Mouse (Mus musculus) neutrophil, adult 5-6 weeks (primary cell): ENCODE data around the gene Hoxd13. TPM values are rescaled to one million over a fixed set of nuclear protein-coding genes. Genes with fewer than 3 reads are reported as not detected.

Experiments used
- ATAC-seq: fragments of 151-379, 151-347 bp; 2 replicates; pipeline ENCODE4 v1.8.0; 2017; ENCODE audit warnings: mild to moderate bottlenecking, moderate TSS enrichment; ENCODE audit not compliant: insufficient number of reproducible peaks, poor library complexity, low FRiP score, severe bottlenecking; ENCODE audit errors: extremely low read depth
- total RNA-seq: library from RNA; stranded (forward); fragments of 200-1000 nt; gene quantifications from 2 replicates; pipeline ENCODE4 v1.2.3, GENCODE M21; 2017

The Hoxd13 gene
- total RNA-seq, 1 experiment from 2014 or later, result not detected

DNA sequence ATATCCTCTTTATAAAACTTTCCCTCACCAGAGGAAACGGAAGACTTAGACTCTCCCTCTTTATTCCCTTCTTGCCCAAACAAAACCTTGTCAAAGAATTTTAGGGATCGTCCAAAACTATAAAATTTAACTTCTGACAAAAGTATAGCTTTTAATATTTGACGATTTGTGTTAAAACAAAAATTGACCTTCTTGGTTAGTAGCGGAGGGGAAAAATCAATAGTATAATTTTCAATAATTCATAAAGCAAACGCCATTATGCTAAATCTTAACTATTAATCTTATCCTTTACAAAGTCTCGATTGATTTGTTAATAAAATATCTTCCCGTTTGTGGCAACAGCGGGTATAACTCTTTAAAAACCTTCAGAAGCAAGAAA is 22.2 kb downstream of the Hoxd13 start:
- no peak for ATAC-seq

DNA sequence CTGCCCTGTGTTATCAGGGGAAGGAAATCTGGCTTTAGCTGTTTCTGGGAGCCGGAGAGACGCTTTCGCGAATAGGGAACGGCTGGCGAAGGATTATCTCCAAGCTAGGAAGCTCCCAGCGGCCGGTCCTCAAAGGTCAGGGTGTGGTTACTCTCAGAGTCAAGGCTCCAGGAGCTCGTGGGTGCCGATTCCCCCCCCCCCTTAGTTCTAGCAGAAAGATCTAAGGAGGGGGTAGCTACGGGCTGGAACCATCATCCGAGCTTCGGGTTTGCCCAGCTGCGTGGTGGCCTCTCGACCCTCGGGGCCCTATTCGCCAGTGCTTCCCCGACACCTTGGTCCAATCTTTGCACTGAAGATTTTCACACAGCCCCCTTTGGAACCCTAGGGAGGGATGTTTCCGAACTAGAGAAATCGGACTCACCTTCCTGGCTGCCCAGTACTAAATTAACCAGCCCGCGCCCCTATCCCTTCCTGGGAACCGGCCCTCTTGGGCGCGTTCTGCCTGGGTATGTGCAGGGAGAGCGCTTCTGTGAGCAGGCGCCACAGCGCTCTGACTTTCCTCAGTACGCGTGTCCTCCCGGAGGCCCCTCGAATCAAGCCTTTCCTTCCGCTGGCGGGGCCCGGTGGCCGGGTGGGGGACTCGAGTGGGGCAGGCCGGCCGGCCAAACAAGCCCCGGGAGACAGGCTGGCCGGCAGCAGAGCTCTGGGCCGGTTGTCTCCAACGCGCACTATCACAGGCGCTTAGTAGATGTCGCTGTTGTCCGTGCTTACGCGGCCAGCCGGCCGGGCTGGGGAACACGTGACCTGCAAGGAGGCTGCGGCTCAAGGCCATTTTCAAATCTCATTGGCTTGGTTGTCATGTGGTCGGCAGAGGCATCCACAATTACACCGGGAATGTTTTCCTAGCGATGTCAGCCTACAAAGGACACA is 23.2 kb downstream of the Hoxd13 start, which contains the start of gene Hoxd10:
TSS of gene Hoxd10 (plus strand) at position 903 of the 930 bp plus-strand sequence.
- no peak for ATAC-seq

DNA sequence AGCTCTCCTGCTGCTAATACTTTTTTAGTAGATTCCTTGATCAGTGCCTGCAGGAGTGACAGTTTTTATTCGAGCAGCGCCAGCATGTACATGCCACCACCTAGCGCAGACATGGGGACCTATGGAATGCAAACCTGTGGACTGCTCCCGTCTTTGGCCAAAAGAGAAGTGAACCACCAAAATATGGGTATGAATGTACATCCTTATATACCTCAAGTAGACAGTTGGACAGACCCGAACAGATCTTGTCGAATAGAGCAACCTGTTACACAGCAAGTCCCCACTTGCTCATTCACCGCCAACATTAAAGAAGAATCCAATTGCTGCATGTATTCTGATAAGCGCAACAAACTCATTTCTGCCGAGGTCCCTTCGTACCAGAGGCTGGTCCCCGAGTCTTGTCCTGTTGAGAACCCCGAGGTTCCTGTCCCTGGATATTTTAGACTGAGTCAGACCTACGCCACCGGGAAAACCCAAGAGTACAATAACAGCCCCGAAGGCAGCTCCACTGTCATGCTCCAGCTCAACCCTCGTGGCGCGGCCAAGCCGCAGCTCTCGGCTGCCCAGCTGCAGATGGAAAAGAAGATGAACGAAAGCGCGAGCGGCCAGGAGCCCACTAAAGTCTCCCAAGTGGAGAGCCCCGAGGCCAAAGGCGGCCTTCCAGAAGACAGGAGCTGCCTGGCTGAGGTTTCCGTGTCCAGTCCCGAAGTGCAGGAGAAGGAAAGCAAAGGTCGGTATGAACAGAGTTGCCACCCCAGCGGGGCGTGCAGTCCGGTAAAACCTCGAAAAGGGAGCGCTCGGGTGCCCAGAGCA is 24.1 kb downstream of the Hoxd13 start:
- ATAC-seq, result no peak

DNA sequence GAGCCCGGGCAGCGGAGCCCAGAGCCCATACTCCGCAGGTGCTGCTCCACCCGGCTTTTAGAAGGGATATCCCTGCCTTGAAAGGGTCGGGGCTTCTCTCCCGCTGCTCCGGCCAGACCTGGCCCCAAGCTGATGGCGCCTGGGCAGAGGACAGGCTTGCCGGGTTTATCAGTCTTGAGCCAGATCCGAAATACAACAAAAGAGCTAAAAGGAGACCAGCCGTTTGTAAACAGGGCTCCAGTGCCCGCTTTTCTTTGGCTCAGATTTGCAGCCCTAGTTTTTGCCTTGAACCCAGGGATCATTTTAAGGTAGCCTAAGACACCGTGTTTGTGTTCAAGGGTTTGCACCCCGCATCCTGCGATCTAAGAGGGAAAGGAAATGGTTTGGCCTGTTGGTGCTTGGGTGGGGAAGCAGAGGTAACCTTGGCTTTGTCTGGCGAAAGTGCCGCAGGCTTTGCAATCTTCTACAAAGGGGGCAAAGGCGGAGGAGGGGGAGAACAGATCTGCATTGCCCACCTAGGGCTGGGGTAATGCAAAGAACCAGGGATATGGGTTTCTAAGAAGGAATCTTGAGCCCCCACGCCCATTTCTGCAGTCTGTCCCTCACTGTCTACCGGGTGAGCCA is 24.8 kb downstream of the Hoxd13 start:
- ATAC-seq, result no peak

DNA sequence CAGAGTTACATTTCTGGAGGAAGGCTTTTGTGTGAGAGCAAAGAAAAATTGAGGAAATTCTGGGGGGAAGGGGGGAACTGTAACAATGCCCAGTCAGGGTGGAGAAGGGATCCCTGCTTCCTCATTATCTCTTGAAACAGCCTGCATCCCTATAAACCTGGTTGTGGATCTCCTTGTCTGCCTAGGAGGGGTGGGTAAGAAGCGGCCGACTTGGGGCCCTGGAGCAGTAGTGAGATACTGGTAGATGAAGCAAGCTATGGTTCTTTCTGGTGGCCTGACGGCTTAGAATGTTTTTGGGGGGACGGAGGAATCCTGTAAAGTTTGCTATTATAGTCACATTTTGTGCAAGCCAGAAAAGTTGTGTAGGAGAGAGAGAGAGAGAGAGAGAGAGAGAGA is 25.3 kb downstream of the Hoxd13 start:
- ATAC-seq, result no peak

DNA sequence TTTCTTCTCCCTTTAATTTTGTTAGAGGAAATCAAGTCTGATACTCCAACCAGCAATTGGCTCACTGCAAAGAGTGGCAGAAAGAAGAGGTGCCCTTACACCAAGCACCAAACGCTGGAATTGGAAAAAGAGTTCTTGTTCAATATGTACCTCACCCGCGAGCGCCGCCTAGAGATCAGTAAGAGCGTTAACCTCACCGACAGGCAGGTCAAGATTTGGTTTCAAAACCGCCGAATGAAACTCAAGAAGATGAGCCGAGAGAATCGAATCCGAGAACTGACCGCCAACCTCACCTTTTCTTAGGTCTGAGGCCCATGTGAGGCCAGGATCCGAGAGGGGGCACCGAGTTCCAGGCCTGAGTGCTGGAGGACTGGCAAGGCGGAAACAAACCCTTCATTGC is 26.0 kb downstream of the Hoxd13 start:
- no peak for ATAC-seq

DNA sequence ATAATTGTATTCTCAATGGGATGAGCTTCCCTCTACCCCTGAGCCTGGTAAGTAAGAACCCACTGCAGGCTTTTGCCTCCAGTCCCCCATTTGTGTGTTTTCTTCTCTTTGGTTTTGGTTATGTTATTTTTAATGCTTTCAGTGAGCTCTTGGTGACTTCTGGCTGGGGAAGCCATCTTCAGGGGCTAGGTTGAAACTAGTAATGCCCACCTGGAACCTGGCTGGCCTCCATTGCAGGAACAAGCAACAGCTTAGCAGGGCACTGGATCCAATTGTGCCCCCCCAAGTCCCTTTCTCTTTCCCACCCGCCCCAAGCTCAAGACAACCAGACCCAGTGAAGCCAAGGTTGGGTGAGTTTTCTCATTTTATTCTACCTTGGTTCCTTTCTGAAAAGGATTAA is 27.3 kb downstream of the Hoxd13 start:
- ATAC-seq, result no peak

DNA sequence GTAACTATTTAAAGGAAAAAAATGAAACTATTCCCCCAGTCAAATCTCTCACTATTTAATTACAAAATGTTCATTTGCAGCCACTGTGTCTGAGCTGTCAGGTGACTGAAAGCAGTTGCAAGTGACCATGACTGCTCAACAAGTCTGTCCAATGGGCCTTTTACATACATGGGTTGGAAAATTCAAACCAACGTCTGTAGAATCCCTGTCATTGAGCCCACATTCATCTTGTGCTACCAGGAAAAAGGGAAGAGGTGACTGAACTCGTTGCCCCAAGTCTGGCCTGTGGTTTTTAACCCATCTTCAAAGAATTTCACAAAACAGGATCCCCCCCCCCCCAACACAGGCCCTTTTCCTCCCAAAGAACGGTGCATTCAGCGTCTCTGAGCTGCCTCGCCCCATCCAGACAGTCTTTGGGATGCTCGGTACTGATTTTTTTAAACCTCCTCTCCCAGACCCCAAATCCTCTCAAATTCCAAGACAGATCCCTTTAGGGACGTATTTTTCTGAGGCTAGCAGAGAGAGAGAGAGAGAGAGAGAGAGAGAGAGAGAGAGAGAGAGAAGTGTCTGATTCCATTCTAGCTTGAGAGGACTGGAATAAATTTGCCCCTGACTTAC is 27.8 kb downstream of the Hoxd13 start:
- no peak for ATAC-seq

DNA sequence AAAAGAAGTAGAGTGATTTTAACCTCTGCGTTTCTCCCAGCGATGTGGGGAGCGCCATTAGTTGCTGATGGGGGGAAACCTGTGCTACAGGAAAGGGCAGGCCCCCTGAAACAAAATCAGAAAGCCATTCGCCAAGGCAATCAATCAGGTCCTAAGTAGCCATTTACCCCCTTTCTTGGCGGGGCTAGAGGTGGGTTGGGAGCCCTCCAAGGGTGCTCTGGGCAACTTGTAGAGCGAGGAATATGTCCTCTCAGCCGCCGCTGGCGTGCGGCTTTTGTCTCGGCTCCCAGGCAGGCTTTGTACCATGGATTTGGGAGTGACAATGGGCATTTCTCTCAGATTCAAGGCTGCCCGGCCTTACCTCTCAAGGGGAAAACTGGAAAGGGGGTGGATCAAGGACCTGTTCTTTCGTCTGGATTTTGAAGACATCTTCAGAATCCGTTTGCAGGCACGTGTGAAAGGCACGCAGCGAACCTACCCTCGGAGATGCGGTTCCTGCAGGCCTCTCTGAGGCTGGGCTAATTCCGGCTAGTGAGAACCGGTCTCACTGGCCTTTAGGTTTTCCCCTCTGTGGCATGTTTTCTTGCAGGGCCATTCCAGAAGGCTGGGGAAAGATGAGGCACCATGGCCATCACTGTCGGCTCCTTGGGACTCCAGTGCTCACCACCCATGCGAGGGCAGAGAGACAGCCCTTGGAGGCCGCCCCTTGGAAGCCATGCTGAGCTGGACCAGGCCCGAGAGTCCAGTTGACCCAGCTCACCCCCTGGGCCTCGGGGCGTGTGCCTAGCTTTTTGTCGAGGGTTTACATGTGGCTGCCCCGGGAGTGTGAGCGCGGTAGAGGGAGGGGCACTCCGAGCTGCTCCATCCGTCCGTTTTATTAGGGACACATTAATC is 28.6 kb downstream of the Hoxd13 start:
- no peak for ATAC-seq

DNA sequence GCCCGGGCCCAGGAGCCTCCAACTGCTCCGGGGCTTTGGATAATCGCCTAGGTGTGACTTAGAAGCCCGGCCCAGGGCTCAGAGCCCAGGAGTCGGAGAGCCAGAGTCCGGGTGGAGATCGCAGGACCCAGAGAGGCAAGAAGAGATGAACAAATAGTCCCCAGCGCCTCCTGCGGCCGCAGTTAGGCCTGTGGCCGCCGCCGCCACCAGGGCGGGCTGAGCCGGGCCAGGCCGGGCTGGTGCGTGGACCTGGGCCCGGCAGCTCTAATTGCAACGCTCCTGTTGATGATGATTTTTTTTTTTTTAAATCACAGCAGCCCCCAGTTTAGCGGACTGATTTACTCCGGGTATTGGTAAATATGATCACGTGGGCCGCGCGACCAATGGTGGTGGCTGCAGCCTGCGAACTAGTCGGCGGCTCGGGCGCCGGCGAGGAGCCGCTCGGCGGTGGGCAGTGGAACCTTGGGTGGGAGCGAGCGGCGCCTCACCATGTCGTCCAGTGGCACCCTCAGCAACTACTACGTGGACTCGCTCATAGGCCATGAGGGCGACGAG is 29.5 kb downstream of the Hoxd13 start, which contains the start of gene Hoxd9:
TSS of gene Hoxd9 (plus strand) at position 161 of the 555 bp plus-strand sequence.
- no peak for ATAC-seq

DNA sequence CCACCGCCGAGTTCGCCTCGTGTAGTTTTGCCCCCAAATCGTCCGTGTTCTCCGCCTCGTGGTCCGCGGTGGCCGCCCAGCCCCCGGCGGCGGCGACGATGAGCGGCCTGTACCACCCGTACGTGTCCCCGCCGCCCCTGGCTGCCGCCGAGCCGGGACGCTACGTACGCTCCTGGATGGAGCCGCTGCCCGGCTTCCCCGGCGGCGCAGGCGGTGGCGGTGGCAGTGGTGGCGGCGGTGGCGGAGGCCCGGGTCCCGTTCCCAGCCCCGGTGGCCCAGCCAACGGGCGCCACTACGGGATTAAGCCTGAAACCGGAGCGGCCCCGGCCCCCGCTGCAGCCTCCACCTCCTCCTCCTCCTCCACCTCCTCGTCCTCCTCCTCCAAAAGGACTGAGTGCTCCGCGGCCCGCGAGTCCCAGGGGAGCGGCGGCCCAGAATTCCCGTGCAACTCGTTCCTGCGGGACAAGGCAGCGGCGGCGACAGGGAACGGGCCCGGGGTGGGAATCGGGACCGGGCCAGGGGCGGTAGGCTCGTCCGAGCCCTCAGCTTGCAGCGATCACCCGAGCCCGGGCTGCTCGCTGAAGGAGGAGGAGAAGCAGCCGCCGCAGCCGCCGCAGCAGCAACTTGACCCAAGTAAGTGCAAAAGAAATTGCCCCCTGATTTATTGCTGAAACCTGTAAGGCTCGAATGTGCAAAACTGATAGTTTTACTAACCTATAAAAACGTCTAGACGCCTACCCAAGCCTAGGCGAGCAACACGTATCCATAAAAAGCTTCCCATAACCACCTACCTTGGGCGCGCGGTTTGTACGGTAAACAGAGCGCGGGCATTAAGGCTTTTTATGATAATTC is 30.3 kb downstream of the Hoxd13 start:
- ATAC-seq, result no peak

DNA sequence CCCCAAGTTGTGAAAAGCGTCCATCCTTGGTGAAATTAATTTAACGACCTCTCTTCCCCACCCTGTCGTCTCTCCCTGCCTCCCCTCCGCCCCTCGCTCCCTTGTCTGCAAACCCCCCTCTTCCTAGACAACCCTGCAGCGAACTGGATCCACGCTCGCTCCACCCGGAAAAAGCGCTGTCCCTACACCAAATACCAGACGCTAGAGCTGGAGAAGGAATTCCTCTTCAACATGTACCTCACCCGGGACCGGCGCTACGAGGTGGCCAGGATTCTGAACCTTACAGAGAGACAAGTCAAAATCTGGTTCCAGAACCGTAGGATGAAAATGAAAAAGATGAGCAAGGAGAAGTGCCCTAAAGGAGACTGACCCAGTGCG is 30.9 kb downstream of the Hoxd13 start:
- ATAC-seq, result no peak

DNA sequence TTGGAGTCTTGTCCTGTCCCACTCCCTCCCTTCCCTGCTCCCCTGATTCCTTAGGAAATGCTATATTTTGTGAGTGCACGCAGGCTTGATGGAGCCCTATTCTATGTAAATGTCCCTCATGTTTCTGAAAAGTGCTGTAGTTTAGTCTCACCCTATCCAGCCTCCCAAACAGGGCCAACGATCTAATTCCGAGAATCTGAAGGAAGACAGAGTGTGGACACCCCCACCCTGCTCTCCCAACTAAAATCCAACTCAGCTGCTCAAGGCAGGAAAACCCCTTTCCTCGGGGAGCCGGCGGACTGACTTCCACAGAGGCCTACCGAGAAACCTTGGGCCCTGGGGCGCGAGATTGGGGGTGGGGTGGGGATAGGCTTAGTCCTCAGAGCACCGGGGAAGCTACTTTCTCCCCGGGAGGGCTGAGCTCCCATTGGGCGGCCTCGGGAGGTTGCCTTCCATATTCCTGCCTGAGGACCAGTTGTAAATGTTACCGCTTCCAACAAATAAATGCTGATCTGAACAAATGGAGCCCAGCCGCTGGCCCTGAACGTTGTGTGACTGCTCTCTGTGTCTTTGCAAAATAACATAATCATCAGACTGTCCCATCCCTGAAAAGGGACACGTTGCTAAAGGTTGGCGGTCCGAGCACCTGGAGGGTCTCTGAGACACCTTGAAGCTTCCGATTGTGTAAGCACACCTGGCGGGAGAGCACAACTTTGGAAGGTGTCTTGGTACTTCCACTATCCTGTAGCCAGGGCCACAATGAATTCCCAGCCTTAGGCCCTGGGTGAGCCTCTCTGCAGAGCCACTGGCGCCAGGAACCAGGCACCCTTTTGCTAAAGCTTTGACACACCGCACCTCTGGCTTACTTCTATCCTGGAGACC is 31.8 kb downstream of the Hoxd13 start:
- ATAC-seq, result no peak

DNA sequence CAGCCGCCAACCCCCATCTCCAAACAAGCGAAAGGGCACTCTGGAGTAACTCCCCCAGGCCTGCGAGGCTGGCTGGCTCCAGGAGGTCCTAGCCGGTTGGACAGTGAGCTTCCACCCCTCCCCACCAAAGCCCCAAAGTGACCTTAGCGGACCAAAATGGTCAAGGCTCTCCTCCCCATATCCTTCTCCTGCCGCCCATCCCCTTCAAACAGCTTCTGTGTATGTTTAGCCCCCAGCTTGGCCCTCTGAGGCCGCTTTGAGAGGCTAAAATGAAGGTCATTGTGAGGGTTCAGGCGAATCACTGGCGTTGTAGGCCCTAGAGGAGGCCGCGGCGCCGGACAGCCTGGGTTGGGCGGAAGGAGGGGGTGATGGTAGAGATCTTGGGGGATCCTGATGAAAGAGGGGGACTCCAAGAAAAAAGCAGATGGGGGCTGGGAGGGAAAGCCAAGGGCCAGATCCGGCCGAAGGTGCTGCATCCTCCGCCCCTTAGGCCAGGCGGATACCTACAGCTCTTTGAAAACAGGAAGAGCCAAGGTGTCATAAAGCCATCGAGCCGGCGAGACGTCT is 32.5 kb downstream of the Hoxd13 start:
- ATAC-seq, result no peak

DNA sequence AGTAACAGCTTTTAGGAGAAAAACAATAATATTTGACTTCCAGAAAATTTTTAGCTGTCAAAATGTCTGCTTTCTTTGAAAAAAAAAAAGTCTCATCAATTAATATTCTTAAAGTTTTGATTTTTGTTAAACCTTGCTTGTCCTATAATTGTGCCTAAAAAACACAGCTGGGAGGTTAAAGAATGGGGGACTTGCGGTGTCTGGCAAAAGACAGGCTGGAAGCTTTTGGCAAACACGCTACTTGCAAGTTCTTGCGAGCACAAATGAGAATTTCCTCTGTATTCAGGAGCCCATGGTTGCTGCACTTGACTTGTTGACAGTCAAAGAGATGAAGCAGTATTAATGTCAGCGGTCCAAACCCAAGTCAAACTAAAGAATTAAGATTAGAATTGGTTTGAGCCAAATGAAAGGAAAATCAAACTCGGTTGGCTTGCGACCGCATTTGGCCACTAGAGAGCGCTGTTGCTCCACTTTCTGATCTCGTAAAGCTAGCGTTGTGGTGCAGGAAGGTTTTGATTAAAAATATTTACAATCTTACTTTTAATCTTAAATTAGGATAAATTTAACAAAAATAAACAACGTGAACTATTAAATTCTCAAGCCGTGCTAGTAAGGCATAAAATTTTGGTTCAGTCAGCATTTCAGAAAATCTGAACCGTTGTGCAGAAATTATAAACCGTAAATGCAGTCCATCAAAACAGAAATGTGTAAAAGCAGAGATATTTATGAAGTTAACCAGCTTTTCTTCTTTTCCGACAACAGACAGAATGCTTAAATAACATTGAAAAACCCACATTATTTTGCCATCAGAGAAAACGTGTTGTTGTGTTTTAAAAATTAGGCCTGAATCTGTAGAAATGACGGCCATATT is 34.1 kb downstream of the Hoxd13 start:
- ATAC-seq, result no peak
